Mouse (Mus musculus): ENCODE measurements around the gene Lnpep. TPM values are rescaled to one million over a fixed set of nuclear protein-coding genes. Genes with fewer than 3 reads are reported as not detected.

The Lnpep gene
- total and polyA plus RNA-seq, 2 experiments from 2014 or later = 5.1 to 33.1 TPM

DNA sequence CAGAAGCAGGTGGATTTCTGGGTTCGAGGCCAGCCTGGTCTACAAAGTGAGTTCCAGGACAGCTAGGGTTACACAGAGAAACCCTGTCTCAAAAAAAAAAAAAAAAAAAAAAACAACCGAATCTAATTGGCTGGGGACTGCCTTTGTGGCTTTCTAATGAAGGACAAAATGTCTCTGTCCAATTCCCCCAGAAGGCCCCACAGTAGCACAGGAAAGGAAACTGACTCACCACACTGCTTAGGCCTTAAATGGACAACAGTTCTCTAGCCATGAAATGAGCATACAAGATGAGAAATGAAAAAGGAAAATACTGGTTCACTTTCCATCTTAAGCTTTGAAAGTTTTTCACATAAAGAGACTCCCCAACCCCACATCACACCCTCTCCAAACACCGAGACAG, 15.3 kb downstream of the Lnpep start:
- Histone ChIP-seq H3K36me3 (ENCODE audit: insufficient read depth) (no peaks in the 10 kb centered on the region), H3K4me2 (ENCODE audit: low read depth) (no peak overlapping the region), H3K9ac (no peak overlapping the region), H3K4me1 (ENCODE audit: insufficient read depth) (no peaks in the 10 kb centered on the region), H3K4me3 (ENCODE audit: low read depth, low read length) (no peak overlapping the region), H3K27me3 (ENCODE audit: insufficient read depth, low read length) (no peaks in the 10 kb centered on the region), H3K9me3 (ENCODE audit: low read length) (no peaks in the 10 kb centered on the region), H3K27ac (ENCODE audit: low read depth, low read length) (no peak overlapping the region)
- DNase-seq (no peak), ATAC-seq (no peak)
- TF ChIP-seq CTCF (IDR thresholded peaks at IDR 0.05; ENCODE audit: low read depth) = no peak
- 68% methylated on average over 3 of the region's 3 CpGs for WGBS

DNA sequence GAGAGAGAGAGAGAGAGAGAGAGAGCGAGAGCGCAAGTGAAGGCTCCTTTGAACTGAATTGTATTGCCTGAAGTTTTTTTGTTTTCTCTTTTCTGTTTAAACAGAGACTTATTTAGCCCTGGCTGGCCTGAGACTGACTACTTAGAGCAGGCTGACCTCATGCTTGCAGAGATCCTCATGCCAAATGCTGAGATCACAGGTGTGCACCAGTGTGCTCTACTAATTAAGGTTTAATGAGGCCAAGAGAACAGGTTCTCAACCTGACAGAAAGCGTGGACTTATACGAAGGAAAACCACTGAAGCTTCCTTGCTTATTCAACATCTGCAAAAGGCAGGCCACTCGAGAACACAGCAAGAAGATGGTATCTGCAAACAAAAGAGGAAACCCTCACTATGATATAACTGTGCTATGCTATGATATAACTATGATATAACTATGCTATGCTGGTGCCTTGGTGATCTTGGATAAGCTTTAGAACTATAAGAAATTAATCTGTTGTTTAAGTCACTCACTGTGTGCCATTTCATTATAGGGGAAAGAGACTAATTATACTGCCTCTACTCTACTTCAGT, 16.3 kb downstream of the Lnpep start:
- Histone ChIP-seq H3K27ac (ENCODE audit: low read depth, low read length) (no peak overlapping the region), H3K4me1 (ENCODE audit: insufficient read depth) (no peaks in the 10 kb centered on the region), H3K4me3 (ENCODE audit: low read depth, low read length) (no peak overlapping the region), H3K4me2 (ENCODE audit: low read depth) (no peak overlapping the region), H3K9ac (no peak overlapping the region), H3K9me3 (ENCODE audit: low read length) (no peaks in the 10 kb centered on the region), H3K36me3 (ENCODE audit: insufficient read depth) (no peaks in the 10 kb centered on the region), H3K27me3 (ENCODE audit: insufficient read depth, low read length) (no peaks in the 10 kb centered on the region)
- WGBS = 28% methylated on average over 5 of the region's 5 CpGs
- TF ChIP-seq CTCF (IDR thresholded peaks at IDR 0.05; ENCODE audit: low read depth) = no peak
- ATAC-seq (no peak), DNase-seq (no peak)

DNA sequence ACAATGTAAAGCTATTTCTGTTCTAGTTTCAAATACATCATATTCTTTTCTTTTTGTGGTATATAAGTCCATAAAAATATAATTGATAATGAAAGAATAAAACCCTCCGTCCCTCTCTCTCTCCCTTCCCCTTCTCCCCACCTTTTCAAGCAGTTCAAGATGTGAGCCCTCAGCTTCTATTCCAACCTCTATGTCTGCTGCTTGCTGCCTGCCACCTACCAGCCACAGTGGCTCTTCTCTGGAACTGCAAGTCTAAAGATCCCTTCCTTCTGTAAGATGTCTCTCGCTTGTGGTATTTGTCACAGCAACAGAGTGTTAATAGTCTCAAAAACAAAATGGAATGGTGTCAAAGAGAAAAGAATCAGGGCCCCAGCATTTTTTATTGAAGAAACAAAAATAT, 20.3 kb downstream of the Lnpep start:
- ATAC-seq (no peak), DNase-seq (no peak)
- no peaks in the 10 kb centered on the region for H3K4me1 ChIP-seq (ENCODE audit: insufficient read depth)
- no peaks in the 10 kb centered on the region for H3K27me3 ChIP-seq (ENCODE audit: insufficient read depth, low read length)
- no peak overlapping the region for H3K9ac ChIP-seq
- no peaks in the 10 kb centered on the region for H3K9me3 ChIP-seq (ENCODE audit: low read length)
- H3K36me3 ChIP-seq (ENCODE audit: insufficient read depth) = no peaks in the 10 kb centered on the region
- TF ChIP-seq CTCF (IDR thresholded peaks at IDR 0.05; ENCODE audit: low read depth) = no peak
- WGBS = 77% methylated on average over 2 of the region's 2 CpGs
- H3K4me3 ChIP-seq (ENCODE audit: low read depth, low read length) = no peak overlapping the region
- H3K4me2 ChIP-seq (ENCODE audit: low read depth) = no peak overlapping the region
- H3K27ac ChIP-seq (ENCODE audit: low read depth, low read length) = no peak overlapping the region

DNA sequence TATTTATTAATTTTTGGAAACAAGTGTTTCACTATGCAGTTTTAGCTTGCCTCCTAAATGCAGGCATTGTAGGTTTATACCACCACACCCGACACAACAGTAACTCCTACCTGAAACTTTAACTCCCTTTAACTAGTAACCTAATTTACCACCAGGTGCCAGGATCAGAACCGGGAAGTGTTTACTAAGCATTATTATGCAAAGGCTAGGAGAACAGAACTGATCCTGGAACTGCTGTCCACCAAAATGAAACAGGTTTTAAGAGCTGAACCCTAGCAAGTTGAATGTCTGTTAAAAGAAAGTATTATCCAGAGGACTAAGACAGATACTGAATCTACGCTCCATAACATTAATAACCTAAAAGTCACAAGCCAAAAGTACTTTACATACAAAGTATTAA, 21.2 kb downstream of the Lnpep start:
- H3K9ac ChIP-seq = no peak overlapping the region
- no peaks in the 10 kb centered on the region for H3K4me1 ChIP-seq (ENCODE audit: insufficient read depth)
- DNase-seq (no peak), ATAC-seq (no peak)
- WGBS = 85% methylated on average over 3 of the region's 3 CpGs
- H3K27me3 ChIP-seq (ENCODE audit: insufficient read depth, low read length) = no peaks in the 10 kb centered on the region
- H3K36me3 ChIP-seq (ENCODE audit: insufficient read depth) = no peaks in the 10 kb centered on the region
- H3K4me2 ChIP-seq (ENCODE audit: low read depth) = no peak overlapping the region
- H3K27ac ChIP-seq (ENCODE audit: low read depth, low read length) = no peak overlapping the region
- no peaks in the 10 kb centered on the region for H3K9me3 ChIP-seq (ENCODE audit: low read length)
- TF ChIP-seq CTCF (IDR thresholded peaks at IDR 0.05; ENCODE audit: low read depth) = no peak
- no peak overlapping the region for H3K4me3 ChIP-seq (ENCODE audit: low read depth, low read length)

DNA sequence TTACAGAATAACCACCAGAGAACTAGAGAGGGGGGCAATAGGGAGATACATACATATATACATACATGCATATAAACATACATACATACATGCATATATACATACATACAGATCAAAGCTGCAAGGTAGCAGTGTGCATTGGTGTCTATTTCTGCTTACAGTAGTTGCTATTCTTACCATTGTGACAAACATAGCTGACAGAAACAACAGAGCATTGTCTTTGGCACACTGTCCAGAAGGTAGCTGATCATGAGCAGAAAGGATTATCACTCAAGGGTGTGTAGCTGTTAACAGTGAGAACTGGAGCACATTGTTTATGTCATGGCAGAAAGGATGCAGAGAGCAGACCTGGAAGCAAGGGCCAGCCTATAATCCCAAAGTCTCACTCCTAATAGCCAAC, 22.1 kb downstream of the Lnpep start:
- Histone ChIP-seq H3K4me2 (ENCODE audit: low read depth) (no peak overlapping the region), H3K4me3 (ENCODE audit: low read depth, low read length) (no peak overlapping the region), H3K4me1 (ENCODE audit: insufficient read depth) (no peaks in the 10 kb centered on the region), H3K9ac (no peak overlapping the region), H3K27me3 (ENCODE audit: insufficient read depth, low read length) (no peaks in the 10 kb centered on the region), H3K9me3 (ENCODE audit: low read length) (no peaks in the 10 kb centered on the region), H3K36me3 (ENCODE audit: insufficient read depth) (no peaks in the 10 kb centered on the region), H3K27ac (ENCODE audit: low read depth, low read length) (no peak overlapping the region)
- TF ChIP-seq CTCF (IDR thresholded peaks at IDR 0.05; ENCODE audit: low read depth) = no peak
- ATAC-seq (no peak), DNase-seq (no peak)

DNA sequence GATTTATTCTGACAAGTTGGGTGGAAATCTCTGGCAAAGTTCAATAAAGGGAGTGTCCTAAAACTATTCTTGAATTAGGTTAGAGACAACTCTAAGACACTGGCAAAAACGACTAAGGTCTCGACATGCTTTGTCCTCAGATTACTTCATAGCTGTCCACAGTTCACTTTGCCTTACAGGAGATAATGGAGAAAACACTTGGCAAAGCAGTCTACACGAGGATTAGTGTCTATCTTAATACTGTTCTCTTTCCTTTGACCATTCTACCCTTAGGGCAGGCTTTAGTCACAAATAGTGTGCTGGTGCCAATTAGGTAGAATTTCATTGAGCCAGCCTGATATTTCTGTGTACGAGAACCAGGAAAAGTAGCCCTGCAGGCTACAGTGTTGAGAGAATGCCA, 22.5 kb downstream of the Lnpep start:
- TF ChIP-seq CTCF (IDR thresholded peaks at IDR 0.05; ENCODE audit: low read depth) = no peak
- no peaks in the 10 kb centered on the region for H3K9me3 ChIP-seq (ENCODE audit: low read length)
- ATAC-seq (no peak), DNase-seq (no peak)
- H3K4me3 ChIP-seq (ENCODE audit: low read depth, low read length) = no peak overlapping the region
- H3K9ac ChIP-seq = no peak overlapping the region
- no peak overlapping the region for H3K27ac ChIP-seq (ENCODE audit: low read depth, low read length)
- H3K4me2 ChIP-seq (ENCODE audit: low read depth) = no peak overlapping the region
- H3K36me3 ChIP-seq (ENCODE audit: insufficient read depth) = no peaks in the 10 kb centered on the region
- no peaks in the 10 kb centered on the region for H3K27me3 ChIP-seq (ENCODE audit: insufficient read depth, low read length)
- no peaks in the 10 kb centered on the region for H3K4me1 ChIP-seq (ENCODE audit: insufficient read depth)
- WGBS = 24% methylated on average over 4 of the region's 4 CpGs

DNA sequence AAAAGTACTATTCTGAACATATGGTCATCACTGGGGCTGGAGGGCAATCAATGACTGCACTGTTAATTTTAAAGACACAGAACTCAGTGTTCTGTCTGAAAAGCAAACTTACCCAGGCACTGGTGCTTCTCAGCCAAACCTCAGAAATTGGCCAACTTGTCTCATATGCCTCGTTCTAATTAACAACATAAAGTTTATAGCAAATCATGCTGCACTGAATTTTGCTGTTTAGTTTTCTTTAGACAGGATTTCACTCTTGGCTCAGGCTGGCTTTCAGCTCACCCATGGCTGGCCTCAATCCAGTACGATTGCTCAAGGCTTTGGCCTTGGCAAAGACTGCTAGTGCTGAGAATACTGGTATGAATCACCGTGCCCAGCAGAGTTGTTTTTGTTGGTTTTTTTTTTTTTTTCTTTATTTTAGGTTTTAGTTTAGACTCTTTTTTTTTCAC, 24.0 kb downstream of the Lnpep start:
- Histone ChIP-seq H3K27me3 (ENCODE audit: insufficient read depth, low read length) (no peaks in the 10 kb centered on the region), H3K4me1 (ENCODE audit: insufficient read depth) (no peaks in the 10 kb centered on the region), H3K9me3 (ENCODE audit: low read length) (no peaks in the 10 kb centered on the region), H3K9ac (no peak overlapping the region), H3K4me2 (ENCODE audit: low read depth) (no peak overlapping the region), H3K36me3 (ENCODE audit: insufficient read depth) (no peaks in the 10 kb centered on the region), H3K4me3 (ENCODE audit: low read depth, low read length) (no peak overlapping the region), H3K27ac (ENCODE audit: low read depth, low read length) (no peak overlapping the region)
- DNase-seq = peak; percentile 72
- TF ChIP-seq CTCF (IDR thresholded peaks at IDR 0.05; ENCODE audit: low read depth) = no peak
- 20% methylated on average over 3 of the region's 3 CpGs for WGBS
- 0 out of 2 replicates have a peak, but pooled peaks have one; percentile 61 for ATAC-seq

Measured in forebrain, postnatal 0 days (tissue).